Mouse (Mus musculus) cerebellum, adult 2 months (tissue): ENCODE results near the gene Prim2.

ENCODE experiments used
- CTCF ChIP-seq: fragments of 200-500 bp; IDR thresholded peaks from 2 replicates; pipeline ENCODE4 v1.5.1; 2011; ENCODE audit warnings: low read depth, mild to moderate bottlenecking, control low read depth, low read length, moderate library complexity, borderline replicate concordance; ENCODE audit not compliant: insufficient read depth
- POLR2A ChIP-seq: fragments of 200-500 bp; IDR thresholded peaks from 2 replicates; pipeline ENCODE4 v1.6.1; 2011; ENCODE audit warnings: low read length, control low read depth, borderline replicate concordance; ENCODE audit not compliant: insufficient read depth

GRCm38 (mm10) chr1:33604087-33604699 is 65.4 kb downstream of the Prim2 start:
- TF ChIP-seq POLR2A = no peak
- TF ChIP-seq CTCF = no peak
